Mouse (Mus musculus): ENCODE measurements around the gene Gm10271.

Gm10271 gene

GRCm38 (mm10) chr10:116908901-116909642 is 63.3 kb downstream of the Gm10271 start:
- no peak for TF ChIP-seq GATA4 (IDR thresholded peaks at IDR 0.05; ENCODE audit: insufficient replicate concordance, low read length)

All from liver, adult (tissue).